Mouse (Mus musculus) lung, postnatal 0 days (tissue): Measurements from ENCODE around the gene Igfbp1. TPM values are rescaled to one million over a fixed set of nuclear protein-coding genes. Genes with fewer than 3 reads are reported as not detected.

Source experiments
- ATAC-seq: fragments of 200-750 bp; cut with Nextera tagmentation; 2 replicates; pipeline ENCODE4 v1.8.0; 2017; ENCODE audit warnings: moderate library complexity
- DNase-seq: peaks from one replicate; pipeline ENCODE4 v3.0.0-alpha.2; 2016; ENCODE audit warnings: low spot score
- H3K27ac ChIP-seq: fragments of 300-500 bp; sonication (generic); 2 replicates; pipeline ENCODE4 v1.5.1; 2014; ENCODE audit warnings: antibody characterized with exemption, mild to moderate bottlenecking, low read length, mixed read lengths
- H3K27me3 ChIP-seq: fragments of 300-500 bp; sonication (generic); replicated peaks from 2 replicates; pipeline ENCODE4 v1.6.1; 2014; ENCODE audit warnings: low read length, mixed read lengths; ENCODE audit not compliant: insufficient read depth
- H3K36me3 ChIP-seq: fragments of 300-500 bp; sonication (generic); 2 replicates; pipeline ENCODE4 v1.6.1; 2014; ENCODE audit warnings: low read length, mixed read lengths; ENCODE audit not compliant: insufficient read depth
- H3K4me1 ChIP-seq: fragments of 300-500 bp; sonication (generic); 2 replicates; pipeline ENCODE4 v1.6.1; 2014; ENCODE audit warnings: antibody characterized with exemption, low read depth, low read length, mixed read lengths; ENCODE audit not compliant: insufficient read depth
- H3K4me2 ChIP-seq: fragments of 300-500 bp; sonication (generic); replicated peaks from 2 replicates; pipeline ENCODE4 v1.6.1; 2014; ENCODE audit warnings: low read depth, mild to moderate bottlenecking, low read length, moderate library complexity, mixed read lengths
- H3K4me3 ChIP-seq: fragments of 300-500 bp; sonication (generic); 2 replicates; pipeline ENCODE4 v1.5.1; 2014; ENCODE audit warnings: low read depth, low read length
- H3K9ac ChIP-seq: fragments of 300-500 bp; sonication (generic); replicated peaks from 2 replicates; pipeline ENCODE4 v1.6.1; 2014; ENCODE audit warnings: low read depth, mild to moderate bottlenecking
- H3K9me3 ChIP-seq: fragments of 300-500 bp; sonication (generic); 2 replicates; pipeline ENCODE4 v1.6.1; 2016; ENCODE audit warnings: low read length, mixed read lengths
- CTCF ChIP-seq: IDR thresholded peaks from 2 replicates; pipeline ENCODE4 v1.5.1; 2016; ENCODE audit warnings: antibody characterized with exemption, mild to moderate bottlenecking
- EP300 ChIP-seq: IDR thresholded peaks from 2 replicates; pipeline ENCODE4 v1.6.1; 2016; ENCODE audit warnings: antibody characterized with exemption, mild to moderate bottlenecking, control low read depth
- WGBS: fragments of 180-500 bp; shearing (Covaris S2); extraction: QIAGEN DNeasy Blood & Tissue Kit; methylation state at CpG from one replicate; pipeline ENCODE4 v1.1.7; 2014; 5-methylcytosine and 5-hydroxymethylcytosine counted together
- polyA plus RNA-seq: library from polyadenylated mRNA; unstranded; fragments of >200 nt; fragmentation: Nextera tagmentation; extraction: Ambion mirVana; gene quantifications from 2 replicates; pipeline ENCODE4 v1.2.1, GENCODE M21; 2015

Gene Igfbp1
- polyA plus RNA-seq, 1 experiment from 2014 or later, result 0.69 TPM

DNA sequence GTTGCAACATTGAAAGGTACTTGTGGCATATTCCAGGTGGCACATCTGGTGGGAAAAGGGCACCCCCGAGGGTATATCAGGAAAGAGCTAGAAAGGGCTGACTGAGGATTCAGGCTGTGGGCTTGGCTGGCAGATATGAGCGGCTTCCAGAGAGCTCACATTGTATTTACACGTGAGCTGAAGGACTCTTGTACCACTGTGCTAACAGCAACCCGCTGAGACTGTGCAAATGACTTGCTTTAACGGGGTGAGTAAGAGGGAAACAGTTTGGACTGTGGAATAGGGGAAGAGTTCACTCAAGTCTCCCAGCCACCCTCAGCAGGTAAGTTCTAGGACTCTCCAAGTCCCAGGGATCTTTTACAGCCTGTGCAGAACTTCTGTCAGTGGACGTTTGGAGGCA, 23.9 kb upstream of the Igfbp1 start:
- 43% methylated on average over 6 of the region's 6 CpGs for WGBS
- DNase-seq, result peak; percentile 84
- Histone ChIP-seq H3K9ac (no peak overlapping the region), H3K9me3 (no peaks in the 10 kb centered on the region), H3K27ac (peak overlapping the region; percentile 68; the same call in 1 of the 2 replicates), H3K4me1 (peaks cover 3% of the 10 kb centered on the region; the same call in 1 of the 2 replicates), H3K4me2 (no peak overlapping the region), H3K27me3 (no peaks in the 10 kb centered on the region), H3K36me3 (no peaks in the 10 kb centered on the region), H3K4me3 (no peak overlapping the region)
- ATAC-seq, result peak; percentile 90
- TF ChIP-seq EP300 (peak; percentile 73), CTCF (no peak)

- peak; percentile 57; the same call in 1 of the 2 replicates for TF ChIP-seq EP300
- TF ChIP-seq CTCF, result no peak
- Histone ChIP-seq H3K9me3 (no peaks in the 10 kb centered on the region), H3K9ac (no peak overlapping the region), H3K4me2 (no peak overlapping the region), H3K27me3 (no peaks in the 10 kb centered on the region), H3K27ac (peak overlapping the region; percentile 20; the same call in 1 of the 2 replicates), H3K4me3 (no peak overlapping the region), H3K4me1 (no peaks in the 10 kb centered on the region), H3K36me3 (no peaks in the 10 kb centered on the region)
- ATAC-seq (peak; percentile 62), DNase-seq (peak; percentile 46)
- WGBS, result 46% methylated on average over 4 of the region's 4 CpGs
Observed at GRCm38 (mm10) chr11:7178724-7179123, 18.9 kb upstream of the Igfbp1 start.

GRCm38 (mm10) chr11:7179276-7179675, 18.3 kb upstream of the Igfbp1 start:
- 59% methylated on average over 2 of the region's 2 CpGs for WGBS
- H3K4me3 ChIP-seq, result no peak overlapping the region
- H3K27me3 ChIP-seq, result no peaks in the 10 kb centered on the region
- no peak overlapping the region for H3K4me2 ChIP-seq
- TF ChIP-seq EP300 (no peak), CTCF (no peak)
- H3K4me1 ChIP-seq, result no peaks in the 10 kb centered on the region
- DNase-seq (no peak), ATAC-seq (0 out of 2 replicates have a peak, but pooled peaks have one; percentile 41)
- H3K9me3 ChIP-seq, result no peaks in the 10 kb centered on the region
- no peak overlapping the region for H3K9ac ChIP-seq
- no peaks in the 10 kb centered on the region for H3K36me3 ChIP-seq
- 0 out of 2 replicates have a peak overlapping the region, but pooled peaks have one; percentile 14 for H3K27ac ChIP-seq

- Histone ChIP-seq H3K27me3 (no peaks in the 10 kb centered on the region), H3K27ac (no peak overlapping the region), H3K9ac (no peak overlapping the region), H3K9me3 (no peaks in the 10 kb centered on the region), H3K4me3 (no peak overlapping the region), H3K36me3 (no peaks in the 10 kb centered on the region), H3K4me2 (no peak overlapping the region), H3K4me1 (no peaks in the 10 kb centered on the region)
- DNase-seq, result no peak
- WGBS, result 36% methylated on average over 8 of the region's 8 CpGs
- TF ChIP-seq CTCF (no peak), EP300 (no peak)
- no peak for ATAC-seq
Observed at GRCm38 (mm10) chr11:7182409-7183042, 15.1 kb upstream of the Igfbp1 start.

DNA sequence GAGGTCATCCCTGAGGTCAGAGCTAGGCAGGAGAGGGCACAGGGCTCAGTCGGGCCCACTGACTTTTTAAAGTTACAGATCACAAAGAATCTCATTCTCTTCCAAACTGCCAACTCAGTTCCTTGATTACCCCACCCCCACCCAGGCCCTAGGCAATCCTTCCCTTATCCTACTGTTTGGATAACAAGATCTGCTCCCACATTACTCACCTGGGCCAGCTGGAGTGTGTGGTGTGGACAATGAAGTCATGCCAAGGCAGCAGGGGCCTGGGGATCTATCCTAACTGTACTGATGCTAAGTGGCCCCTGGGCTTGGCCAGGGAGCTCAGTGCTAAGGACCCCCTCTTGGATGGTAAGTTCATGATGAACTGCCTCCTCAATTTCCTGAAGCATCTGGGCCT, 13.2 kb upstream of the Igfbp1 start:
- Histone ChIP-seq H3K4me3 (no peak overlapping the region), H3K9ac (no peak overlapping the region), H3K4me1 (no peaks in the 10 kb centered on the region), H3K4me2 (no peak overlapping the region), H3K36me3 (no peaks in the 10 kb centered on the region), H3K9me3 (no peaks in the 10 kb centered on the region), H3K27ac (no peak overlapping the region), H3K27me3 (no peaks in the 10 kb centered on the region)
- TF ChIP-seq CTCF (no peak), EP300 (no peak)
- ATAC-seq, result no peak
- WGBS, result 33% methylated on average over 1 of the region's 1 CpGs
- DNase-seq, result no peak

DNA sequence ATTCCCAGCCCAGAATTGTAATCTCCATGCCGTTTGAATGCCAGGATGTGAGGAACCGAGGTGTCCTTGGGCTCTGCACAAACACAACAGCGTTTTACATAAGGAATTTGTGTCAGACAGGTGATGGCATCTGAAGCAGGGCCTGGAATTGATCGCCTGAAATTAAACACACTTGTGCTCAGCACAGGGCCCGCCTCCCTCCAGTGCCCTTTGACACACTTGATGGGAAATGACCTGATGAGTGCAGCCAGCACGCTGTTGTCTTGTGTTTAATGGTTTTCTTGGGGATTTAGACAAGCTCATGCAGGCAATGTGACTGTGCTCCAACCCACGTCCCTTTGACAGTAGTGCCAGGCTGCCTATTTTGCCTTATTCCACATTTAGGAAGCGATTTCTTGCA, 10.1 kb upstream of the Igfbp1 start:
- ATAC-seq (no peak), DNase-seq (no peak)
- Histone ChIP-seq H3K27me3 (no peaks in the 10 kb centered on the region), H3K9me3 (no peaks in the 10 kb centered on the region), H3K27ac (no peak overlapping the region), H3K4me3 (no peak overlapping the region), H3K9ac (no peak overlapping the region), H3K4me1 (no peaks in the 10 kb centered on the region; the same call in 1 of the 2 replicates), H3K36me3 (no peaks in the 10 kb centered on the region), H3K4me2 (no peak overlapping the region)
- TF ChIP-seq CTCF, result no peak
- no peak for TF ChIP-seq EP300
- 55% methylated on average over 8 of the region's 8 CpGs for WGBS

GRCm38 (mm10) chr11:7188469-7188868, 9.1 kb upstream of the Igfbp1 start, which contains the start of gene Gm11985:
Gene Gm11985, minus strand, starts transcription at chr11:7188569.
- Histone ChIP-seq H3K4me1 (no peaks in the 10 kb centered on the region; the same call in 1 of the 2 replicates), H3K27ac (no peak within 1 kb of the TSS), H3K9me3 (no peaks in the 10 kb centered on the region), H3K4me3 (no peak within 1 kb of the TSS), H3K4me2 (no peak within 1 kb of the TSS), H3K9ac (no peak within 1 kb of the TSS), H3K27me3 (no peaks in the 10 kb centered on the region), H3K36me3 (no peaks in the 10 kb centered on the region)
- TF ChIP-seq EP300 (no peak), CTCF (no peak)
- ATAC-seq, result no peak
- DNase-seq, result no peak
- 83% methylated on average over 12 of the region's 13 CpGs for WGBS
